Comparison of ENCODE assay signal across 1 mouse cellular context in the genomic region with DNA sequence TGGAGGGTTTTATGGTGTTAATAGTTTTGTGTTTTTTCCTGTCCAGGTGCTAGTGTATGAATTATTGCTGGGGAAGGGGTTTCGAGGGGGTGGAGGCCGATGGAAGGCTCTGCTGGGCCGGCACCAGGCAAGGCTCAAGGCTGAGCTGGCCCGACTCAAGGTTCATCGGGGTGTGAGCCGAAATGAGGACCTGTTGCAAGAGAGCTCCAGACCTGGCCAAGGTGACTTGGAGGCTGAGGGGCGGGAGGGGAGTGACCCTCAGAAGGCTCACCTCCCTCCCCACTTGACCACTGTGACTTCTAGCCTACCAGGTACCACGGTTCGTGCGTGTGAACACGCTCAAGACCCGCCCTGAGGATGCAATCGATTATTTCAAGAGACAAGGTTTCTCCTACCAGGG.
TF ChIP-seq lines count a peak whose summit lies in the region.

No protein-coding gene starts in this region.

TF ChIP-seq in myocyte, 11 proteins besides CTCF, POLR2A, EP300 and RAD21:
- TF ChIP-seq MAX (IDR thresholded peaks at IDR 0.05; ENCODE audit: low read depth) (no peak), TCF3 (IDR thresholded peaks at IDR 0.05; ENCODE audit: insufficient read length, low read depth) (no peak), MYOD1 (IDR thresholded peaks at IDR 0.05; ENCODE audit: control insufficient read depth in 1 of 3, insufficient read length in 2 of 3, low read depth in 2 of 3) (no peak), TCF12 (IDR thresholded peaks at IDR 0.05; ENCODE audit: insufficient read depth, poor library complexity, severe bottlenecking) (no peak), USF1 (IDR thresholded peaks at IDR 0.05; ENCODE audit: low read depth) (no peak), POLR2AphosphoS2 (IDR thresholded peaks at IDR 0.05; ENCODE audit: insufficient read length, low read depth) (no peak), E2F4 (IDR thresholded peaks at IDR 0.05; ENCODE audit: insufficient read depth) (no peak), SRF (IDR thresholded peaks at IDR 0.05; ENCODE audit: control insufficient read depth, insufficient read length, low read depth) (no peak), CEBPB (IDR thresholded peaks at IDR 0.05; ENCODE audit: insufficient read depth, poor library complexity, severe bottlenecking) (no peak), MYOG (IDR thresholded peaks at IDR 0.05; ENCODE audit: control insufficient read depth in 1 of 3, insufficient read depth in 1 of 3, insufficient read length in 2 of 3, low read depth in 2 of 3) (no peak), REST (IDR thresholded peaks at IDR 0.05; ENCODE audit: insufficient read depth, insufficient read length) (no peak)
